Mouse (Mus musculus): ENCODE data around the gene Fam120a. TPM values are rescaled to one million over a fixed set of nuclear protein-coding genes. Genes with fewer than 3 reads are reported as not detected.

Fam120a gene
- polyA plus RNA-seq, 1 experiment from 2014 or later = 28.6 TPM

- no peak overlapping the region for H3K4me3 ChIP-seq (replicated peaks; ENCODE audit: low read depth, low read length)
- ATAC-seq (replicated peaks; ENCODE audit: low FRiP score, low read depth) = no peak; the same call in 1 of the 2 replicates
These were observed 9.2 kb downstream of the Fam120a start for GRCm38 (mm10) chr13:48958608-48959007.

GRCm38 (mm10) chr13:48954825-48955224 is 13.0 kb downstream of the Fam120a start:
- Histone ChIP-seq H3K9me3 (replicated peaks; ENCODE audit: low read length) (no peaks in the 10 kb centered on the region), H3K4me2 (ENCODE audit: low read length) (no peak overlapping the region), H3K27ac (no peak overlapping the region), H3K4me3 (replicated peaks; ENCODE audit: low read depth, low read length) (no peak overlapping the region), H3K27me3 (ENCODE audit: insufficient read depth, low read length) (no peaks in the 10 kb centered on the region), H3K36me3 (ENCODE audit: insufficient read depth, low read length) (no peaks in the 10 kb centered on the region), H3K4me1 (replicated peaks; ENCODE audit: insufficient read depth, low read length) (0 out of 2 replicates have a peak, but pooled peaks cover 15% of the 10 kb centered on the region), H3K9ac (ENCODE audit: low read depth, low read length) (no peak overlapping the region)
- TF ChIP-seq CTCF (IDR thresholded peaks at IDR 0.05; ENCODE audit: low read depth) = no peak
- DNase-seq (ENCODE audit: low spot score) = no peak
- 95% methylated on average over 4 of the region's 4 CpGs for WGBS
- ATAC-seq (replicated peaks; ENCODE audit: low FRiP score, low read depth) = no peak

More at GRCm38 (mm10) chr13:48958608-48959007, 9.2 kb downstream of the Fam120a start:
- TF ChIP-seq CTCF (IDR thresholded peaks at IDR 0.05; ENCODE audit: low read depth) = no peak
- 0 out of 2 replicates have a peak, but pooled peaks cover 12% of the 10 kb centered on the region for H3K4me1 ChIP-seq (replicated peaks; ENCODE audit: insufficient read depth, low read length)
- H3K4me2 ChIP-seq (ENCODE audit: low read length) = no peak overlapping the region
- H3K9ac ChIP-seq (ENCODE audit: low read depth, low read length) = no peak overlapping the region
- no peaks in the 10 kb centered on the region for H3K36me3 ChIP-seq (ENCODE audit: insufficient read depth, low read length)
- no peaks in the 10 kb centered on the region for H3K27me3 ChIP-seq (ENCODE audit: insufficient read depth, low read length)
- DNase-seq (ENCODE audit: low spot score) = no peak
- H3K9me3 ChIP-seq (replicated peaks; ENCODE audit: low read length) = no peaks in the 10 kb centered on the region
- H3K27ac ChIP-seq = no peak overlapping the region
- WGBS = 64% methylated on average over 4 of the region's 4 CpGs

DNA sequence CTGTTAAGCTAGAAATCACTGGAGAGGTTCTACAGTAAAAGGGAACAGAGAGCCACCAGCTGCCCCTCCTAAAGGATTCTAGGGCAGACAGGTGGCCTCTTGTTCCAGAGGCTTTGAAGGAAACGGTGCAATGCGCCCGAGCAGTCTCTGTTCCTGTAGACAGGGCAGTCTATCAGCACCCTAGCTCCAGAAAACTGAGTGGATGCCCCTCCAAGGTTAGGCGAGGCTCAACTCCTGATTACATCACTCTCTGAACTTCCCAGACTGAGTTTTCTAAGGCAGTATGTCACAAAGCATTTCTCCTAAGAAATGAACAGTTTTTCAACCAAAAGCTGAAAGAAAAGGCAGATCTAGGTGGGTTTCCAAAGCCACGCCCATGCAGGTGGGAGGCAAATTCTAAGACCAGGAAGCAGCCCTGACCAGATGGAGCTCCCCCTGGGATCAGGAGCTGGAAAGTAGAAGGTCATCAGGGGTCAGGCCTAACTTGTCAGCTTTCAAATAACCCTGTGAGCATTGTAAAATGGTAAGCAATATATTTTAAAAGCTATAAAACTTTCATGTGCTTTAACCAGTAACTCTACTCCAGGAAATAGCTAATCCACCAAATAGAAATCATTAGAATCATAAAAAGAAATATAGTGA is 17.1 kb downstream of the Fam120a start:
- WGBS = 36% methylated on average over 5 of the region's 5 CpGs
- Histone ChIP-seq H3K36me3 (ENCODE audit: insufficient read depth, low read length) (peaks cover 15% of the 10 kb centered on the region; the same call in 1 of the 2 replicates), H3K9ac (ENCODE audit: low read depth, low read length) (no peak overlapping the region), H3K4me2 (ENCODE audit: low read length) (no peak overlapping the region), H3K9me3 (replicated peaks; ENCODE audit: low read length) (no peaks in the 10 kb centered on the region), H3K27ac (no peak overlapping the region), H3K27me3 (ENCODE audit: insufficient read depth, low read length) (no peaks in the 10 kb centered on the region), H3K4me3 (replicated peaks; ENCODE audit: low read depth, low read length) (no peak overlapping the region), H3K4me1 (replicated peaks; ENCODE audit: insufficient read depth, low read length) (0 out of 2 replicates have a peak, but pooled peaks cover 3% of the 10 kb centered on the region)
- no peak for ATAC-seq (replicated peaks; ENCODE audit: low FRiP score, low read depth)
- peak; percentile 34 for DNase-seq (ENCODE audit: low spot score)
- TF ChIP-seq CTCF (IDR thresholded peaks at IDR 0.05; ENCODE audit: low read depth) = no peak

DNA sequence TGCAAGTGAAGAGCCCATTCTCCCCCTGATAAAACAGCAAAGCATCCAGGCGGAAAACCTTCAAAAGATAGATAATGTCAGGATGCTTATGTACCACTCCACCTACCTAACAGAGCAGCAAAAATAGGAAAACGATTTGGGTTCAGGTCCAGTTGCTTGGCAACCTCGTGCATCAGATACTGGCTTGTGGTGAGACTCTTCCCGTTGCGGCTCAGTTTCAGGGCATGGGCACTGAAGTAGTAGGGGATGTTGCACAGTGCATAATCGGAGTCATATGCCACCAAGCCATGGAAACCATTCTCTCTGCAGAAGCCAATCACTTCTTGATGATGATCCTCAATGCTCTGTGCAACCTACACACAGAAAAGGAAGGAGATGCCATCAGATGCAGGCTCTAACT is 18.9 kb downstream of the Fam120a start:
- Histone ChIP-seq H3K36me3 (ENCODE audit: insufficient read depth, low read length) (peaks cover 19% of the 10 kb centered on the region; the same call in 1 of the 2 replicates), H3K9me3 (replicated peaks; ENCODE audit: low read length) (no peaks in the 10 kb centered on the region), H3K9ac (ENCODE audit: low read depth, low read length) (no peak overlapping the region), H3K4me1 (replicated peaks; ENCODE audit: insufficient read depth, low read length) (0 out of 2 replicates have a peak, but pooled peaks cover 3% of the 10 kb centered on the region), H3K27me3 (ENCODE audit: insufficient read depth, low read length) (no peaks in the 10 kb centered on the region), H3K27ac (no peak overlapping the region), H3K4me3 (replicated peaks; ENCODE audit: low read depth, low read length) (no peak overlapping the region), H3K4me2 (ENCODE audit: low read length) (no peak overlapping the region)
- TF ChIP-seq CTCF (IDR thresholded peaks at IDR 0.05; ENCODE audit: low read depth) = no peak
- WGBS = 88% methylated on average over 6 of the region's 6 CpGs
- ATAC-seq (replicated peaks; ENCODE audit: low FRiP score, low read depth) (no peak), DNase-seq (ENCODE audit: low spot score) (no peak)

- no peak for TF ChIP-seq CTCF (IDR thresholded peaks at IDR 0.05; ENCODE audit: low read depth)
- no peak overlapping the region for H3K4me2 ChIP-seq (ENCODE audit: low read length)
- H3K9me3 ChIP-seq (replicated peaks; ENCODE audit: low read length) = no peaks in the 10 kb centered on the region
- no peak overlapping the region for H3K27ac ChIP-seq
- no peak overlapping the region for H3K4me3 ChIP-seq (replicated peaks; ENCODE audit: low read depth, low read length)
- no peaks in the 10 kb centered on the region for H3K27me3 ChIP-seq (ENCODE audit: insufficient read depth, low read length)
- H3K36me3 ChIP-seq (ENCODE audit: insufficient read depth, low read length) = peaks cover 19% of the 10 kb centered on the region; the same call in 1 of the 2 replicates
- no peak for DNase-seq (ENCODE audit: low spot score)
- H3K9ac ChIP-seq (ENCODE audit: low read depth, low read length) = no peak overlapping the region
- H3K4me1 ChIP-seq (replicated peaks; ENCODE audit: insufficient read depth, low read length) = no peaks in the 10 kb centered on the region
- no peak for ATAC-seq (replicated peaks; ENCODE audit: low FRiP score, low read depth)
- WGBS = 64% methylated on average over 1 of the region's 1 CpGs
These were observed 23.2 kb downstream of the Fam120a start for GRCm38 (mm10) chr13:48944571-48944970.

DNA sequence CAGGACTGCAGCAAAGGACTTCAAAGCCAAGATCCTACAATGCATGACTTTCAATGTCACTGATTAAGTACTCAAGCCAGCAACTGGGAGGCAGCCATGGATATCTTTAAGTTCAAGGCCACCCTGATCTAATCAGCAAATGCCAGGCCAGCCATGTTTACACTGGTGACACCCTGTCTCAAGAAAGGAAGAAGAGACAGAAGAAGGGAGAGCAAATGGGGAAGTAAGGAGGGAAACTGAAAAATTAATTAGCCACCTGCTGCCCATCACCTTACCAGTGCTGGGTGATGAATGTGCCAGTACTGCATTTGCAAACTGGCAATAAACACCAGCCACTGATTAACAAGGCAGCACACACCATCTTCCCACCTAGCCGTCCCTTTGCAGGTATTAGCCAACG is 25.3 kb downstream of the Fam120a start:
- 72% methylated on average over 2 of the region's 2 CpGs for WGBS
- ATAC-seq (replicated peaks; ENCODE audit: low FRiP score, low read depth) = no peak

More for the DNA sequence above, 25.3 kb downstream of the Fam120a start:
- H3K36me3 ChIP-seq (ENCODE audit: insufficient read depth, low read length) = peaks cover 12% of the 10 kb centered on the region; the same call in 1 of the 2 replicates
- H3K4me2 ChIP-seq (ENCODE audit: low read length) = no peak overlapping the region
- H3K4me1 ChIP-seq (replicated peaks; ENCODE audit: insufficient read depth, low read length) = no peaks in the 10 kb centered on the region
- H3K27ac ChIP-seq = no peak overlapping the region
- no peaks in the 10 kb centered on the region for H3K9me3 ChIP-seq (replicated peaks; ENCODE audit: low read length)
- H3K4me3 ChIP-seq (replicated peaks; ENCODE audit: low read depth, low read length) = no peak overlapping the region
- H3K27me3 ChIP-seq (ENCODE audit: insufficient read depth, low read length) = no peaks in the 10 kb centered on the region
- no peak for DNase-seq (ENCODE audit: low spot score)
- H3K9ac ChIP-seq (ENCODE audit: low read depth, low read length) = no peak overlapping the region
- TF ChIP-seq CTCF (IDR thresholded peaks at IDR 0.05; ENCODE audit: low read depth) = no peak
